Mouse (Mus musculus): ENCODE measurements around the gene Olfr361. TPM values are rescaled to one million over a fixed set of nuclear protein-coding genes. Genes with fewer than 3 reads are reported as not detected.
"Not testable (repeated sequence)": the region's sequence is repeated elsewhere in the genome, so short reads cannot be mapped to it uniquely, and the experiment has no call there.

Olfr361 gene
- total RNA-seq (2012; rRNA removed): not detected in 2 replicates

DNA sequence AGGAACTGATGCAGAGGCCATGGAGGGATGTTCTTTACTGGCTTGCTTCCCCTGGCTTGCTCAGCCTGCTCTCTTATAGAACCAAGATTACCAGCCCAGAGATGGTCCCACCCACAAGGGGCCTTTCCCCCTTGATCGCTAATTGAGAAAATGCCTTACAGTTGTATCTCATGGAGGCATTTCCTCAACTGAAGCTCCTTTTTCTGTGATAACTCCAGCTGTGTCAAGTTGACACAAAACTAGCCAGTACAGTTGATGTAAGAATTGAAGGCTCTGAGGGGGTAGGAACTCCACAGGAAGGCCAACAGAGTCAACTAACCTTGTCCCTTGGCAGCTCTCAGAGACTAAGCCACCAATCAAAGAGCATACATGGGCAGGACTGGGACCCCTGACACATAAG is at the start of gene Olfr361:
Gene Olfr361, minus strand, starts transcription at position 101 of the 400 bp plus-strand sequence.
- H3K4me1 ChIP-seq (ENCODE audit: control insufficient read depth in 2 of 2, insufficient read depth in 2 of 2, low read length in 2 of 2, poor library complexity in 1 of 2); H3K9ac ChIP-seq (ENCODE audit: insufficient read depth, low read depth, low read length, poor library complexity, severe bottlenecking); H3K36me3 ChIP-seq (ENCODE audit: control insufficient read depth, insufficient read depth, low read length, poor library complexity, severe bottlenecking); DNase-seq (ENCODE audit: low read depth, low spot score); in situ Hi-C loops (cut with MboI; ENCODE audit: low sequenced_read_pairs in 2 of 2, unreplicated experiment in 2 of 2); H3K9me3 ChIP-seq (ENCODE audit: control insufficient read depth, insufficient read depth, low read depth, low read length); H3K4me3 ChIP-seq (ENCODE audit: insufficient read depth in 1 of 2, low read depth in 1 of 2, low read length in 2 of 2, poor library complexity in 1 of 2, severe bottlenecking in 1 of 2); H3K27ac ChIP-seq (ENCODE audit: insufficient read depth, low read depth, low read length, poor library complexity, severe bottlenecking): not testable (repeated sequence)

DNA sequence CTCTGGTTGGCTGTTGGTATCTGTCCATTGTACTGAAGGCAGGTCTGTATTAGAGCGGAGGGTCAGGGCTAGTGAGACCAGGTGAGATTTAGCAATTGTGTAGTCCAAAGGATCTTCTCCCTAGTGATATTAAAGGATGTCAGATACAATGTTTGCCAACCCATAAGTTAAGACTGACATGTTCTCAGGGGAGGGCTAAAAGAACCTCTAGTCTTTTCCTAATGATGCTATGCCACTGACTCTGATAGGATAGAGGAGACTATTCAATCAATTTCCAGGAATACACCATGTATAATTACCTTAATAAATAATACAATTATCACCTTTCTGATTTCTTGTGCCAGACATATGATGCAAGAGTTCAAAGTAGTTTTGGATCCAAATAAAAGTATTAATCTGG is 28.7 kb upstream of the Olfr361 start, which contains the start of gene Olfr362:
Gene Olfr362, minus strand, starts transcription at position 101 of the 400 bp plus-strand sequence.
- Histone ChIP-seq H3K4me3 (ENCODE audit: insufficient read depth in 1 of 2, low read depth in 1 of 2, low read length in 2 of 2, poor library complexity in 1 of 2, severe bottlenecking in 1 of 2) (no peak within 1 kb of the TSS), H3K36me3 (ENCODE audit: control insufficient read depth, insufficient read depth, low read length, poor library complexity, severe bottlenecking) (no peaks in the 10 kb centered on the region), H3K9me3 (ENCODE audit: control insufficient read depth, insufficient read depth, low read depth, low read length) (no peaks in the 10 kb centered on the region), H3K27ac (ENCODE audit: insufficient read depth, low read depth, low read length, poor library complexity, severe bottlenecking) (no peak within 1 kb of the TSS), H3K4me1 (ENCODE audit: control insufficient read depth in 2 of 2, insufficient read depth in 2 of 2, low read length in 2 of 2, poor library complexity in 1 of 2) (no peaks in the 10 kb centered on the region), H3K9ac (ENCODE audit: insufficient read depth, low read depth, low read length, poor library complexity, severe bottlenecking) (no peak within 1 kb of the TSS)
- TF ChIP-seq ZC3H11A (IDR thresholded peaks at IDR 0.05; ENCODE audit: borderline replicate concordance, low read depth, low read length) (no peak), MAFK (IDR thresholded peaks at IDR 0.05; ENCODE audit: insufficient read depth, low read depth, low read length) (no peak), CHD2 (IDR thresholded peaks at IDR 0.05; ENCODE audit: low read depth, low read length) (no peak), HCFC1 (IDR thresholded peaks at IDR 0.05; ENCODE audit: borderline replicate concordance, insufficient read depth, low read length) (no peak), ZNF384 (IDR thresholded peaks at IDR 0.05; ENCODE audit: low read depth, low read length) (no peak)
- DNase-seq (ENCODE audit: low read depth, low spot score): no peak
- in situ Hi-C loops (cut with MboI; ENCODE audit: low sequenced_read_pairs in 2 of 2, unreplicated experiment in 2 of 2): no loop called here

DNA sequence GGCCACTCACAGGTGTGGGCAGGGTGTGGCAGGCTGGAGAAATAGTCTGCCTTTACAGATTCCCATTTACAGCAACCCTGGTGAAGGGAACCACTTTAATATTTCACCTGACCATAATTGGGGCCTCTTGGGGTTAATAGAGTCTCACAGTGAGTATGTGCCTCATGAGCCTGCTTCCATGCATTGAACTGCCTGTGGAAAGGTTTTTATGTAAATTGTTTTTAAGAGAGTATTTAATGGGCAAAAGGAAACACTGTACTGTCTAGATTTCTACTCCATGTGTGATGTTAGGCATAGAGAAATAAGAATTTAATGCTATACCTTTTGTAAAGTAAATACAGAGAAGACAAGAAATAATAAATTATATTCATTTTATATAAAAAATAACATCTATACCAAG is 23.6 kb downstream of the Olfr361 start, which contains the start of gene Olfr360:
Gene Olfr360, plus strand, starts transcription at position 301 of the 400 bp plus-strand sequence.
- H3K4me1 ChIP-seq (ENCODE audit: control insufficient read depth in 2 of 2, insufficient read depth in 2 of 2, low read length in 2 of 2, poor library complexity in 1 of 2): no peaks in the 10 kb centered on the region

More for the DNA sequence above, 23.6 kb downstream of the Olfr361 start, which contains the start of gene Olfr360:
- Histone ChIP-seq H3K9me3 (ENCODE audit: control insufficient read depth, insufficient read depth, low read depth, low read length) (no peaks in the 10 kb centered on the region), H3K9ac (ENCODE audit: insufficient read depth, low read depth, low read length, poor library complexity, severe bottlenecking) (no peak within 1 kb of the TSS), H3K4me3 (ENCODE audit: insufficient read depth in 1 of 2, low read depth in 1 of 2, low read length in 2 of 2, poor library complexity in 1 of 2, severe bottlenecking in 1 of 2) (no peak within 1 kb of the TSS), H3K36me3 (ENCODE audit: control insufficient read depth, insufficient read depth, low read length, poor library complexity, severe bottlenecking) (no peaks in the 10 kb centered on the region), H3K27ac (ENCODE audit: insufficient read depth, low read depth, low read length, poor library complexity, severe bottlenecking) (no peak within 1 kb of the TSS)
- no peak for DNase-seq (ENCODE audit: low read depth, low spot score)
- no peak for TF ChIP-seq HCFC1 (IDR thresholded peaks at IDR 0.05; ENCODE audit: borderline replicate concordance, insufficient read depth, low read length)
- TF ChIP-seq MAFK (IDR thresholded peaks at IDR 0.05; ENCODE audit: insufficient read depth, low read depth, low read length): no peak
- no peak for TF ChIP-seq CHD2 (IDR thresholded peaks at IDR 0.05; ENCODE audit: low read depth, low read length)
- TF ChIP-seq ZC3H11A (IDR thresholded peaks at IDR 0.05; ENCODE audit: borderline replicate concordance, low read depth, low read length): no peak
- TF ChIP-seq ZNF384 (IDR thresholded peaks at IDR 0.05; ENCODE audit: low read depth, low read length): no peak
- in situ Hi-C loops (cut with MboI; ENCODE audit: low sequenced_read_pairs in 2 of 2, unreplicated experiment in 2 of 2): no loop called here

Other genes starting within 250 kb of the Olfr361 start
- not detected in 2 replicates for gene Olfr350, start 243.0 kb downstream of the Olfr361 start, total RNA-seq (2012; rRNA removed)
- gene Olfr351, start 226.6 kb downstream of the Olfr361 start, total RNA-seq (2012; rRNA removed): not detected in 2 replicates
- gene Olfr352, start 220.8 kb downstream of the Olfr361 start, total RNA-seq (2012; rRNA removed): not detected in 2 replicates
- gene Olfr353, start 196.4 kb downstream of the Olfr361 start, total RNA-seq (2012; rRNA removed): not detected in 2 replicates
- not detected in 2 replicates for gene Olfr354, start 183.6 kb downstream of the Olfr361 start, total RNA-seq (2012; rRNA removed)
- gene Olfr355, start 160.4 kb downstream of the Olfr361 start, total RNA-seq (2012; rRNA removed): not detected in 2 replicates
- not detected in 2 replicates for gene Olfr356, start 152.2 kb downstream of the Olfr361 start, total RNA-seq (2012; rRNA removed)
- gene Olfr357, start 95.5 kb downstream of the Olfr361 start, total RNA-seq (2012; rRNA removed): not detected in 2 replicates
- not detected in 2 replicates for gene Olfr358, start 80.0 kb downstream of the Olfr361 start, total RNA-seq (2012; rRNA removed)
- not detected in 2 replicates for gene Olfr360, start 23.5 kb downstream of the Olfr361 start, total RNA-seq (2012; rRNA removed)
- gene Olfr362, start 28.6 kb upstream of the Olfr361 start, total RNA-seq (2012; rRNA removed): not detected in 2 replicates
- not detected in 2 replicates for gene Olfr364-ps1, start 50.0 kb upstream of the Olfr361 start, total RNA-seq (2012; rRNA removed)
- not detected in 2 replicates for gene Olfr365, start 98.9 kb upstream of the Olfr361 start, total RNA-seq (2012; rRNA removed)
- gene Olfr366, start 122.3 kb upstream of the Olfr361 start, total RNA-seq (2012; rRNA removed): not detected in 2 replicates
- gene Olfr368, start 237.2 kb upstream of the Olfr361 start, total RNA-seq (2012; rRNA removed): not detected in 2 replicates

Measured in ES-E14 (cell line).